Mouse (Mus musculus) erythroblast, embryonic 14.5 days (primary cell): ENCODE results near the gene Hoxa13. TPM values are rescaled to one million over a fixed set of nuclear protein-coding genes. Genes with fewer than 3 reads are reported as not detected.

Experiments used
- H3K27me3 ChIP-seq: 2 replicates; pipeline ENCODE4 v1.6.1; 2012; ENCODE audit warnings: inconsistent platforms; ENCODE audit not compliant: control insufficient read depth
- H3K36me3 ChIP-seq: 2 replicates; pipeline ENCODE4 v1.6.1; 2012; ENCODE audit warnings: mild to moderate bottlenecking, inconsistent platforms; ENCODE audit not compliant: control insufficient read depth
- H3K4me1 ChIP-seq: 2 replicates; pipeline ENCODE4 v1.6.1; 2012; ENCODE audit warnings: inconsistent platforms; ENCODE audit not compliant: control insufficient read depth
- H3K4me3 ChIP-seq: replicated peaks from 2 replicates; pipeline ENCODE3; 2012; ENCODE audit warnings: moderate library complexity, mild to moderate bottlenecking, inconsistent platforms
- H3K9me3 ChIP-seq: 2 replicates; pipeline ENCODE4 v1.6.1; 2012; ENCODE audit warnings: low read length, inconsistent platforms, mixed read lengths; ENCODE audit not compliant: control insufficient read depth
- GATA1 ChIP-seq: IDR thresholded peaks from 2 replicates; pipeline ENCODE4 v1.6.1; 2012; ENCODE audit warnings: low read length, inconsistent platforms, mixed read lengths
- TAL1 ChIP-seq: IDR thresholded peaks from 3 replicates; pipeline ENCODE4 v1.6.1; 2012; ENCODE audit warnings: low read length, inconsistent platforms, mixed read lengths
- polyA plus RNA-seq: library from polyadenylated mRNA; stranded (reverse); fragments of >175 nt; gene quantifications from 2 replicates; pipeline ENCODE4 v1.2.3, GENCODE M21; 2012

Hoxa13 gene
- polyA plus RNA-seq, 1 experiment = not detected

GRCm38 (mm10) chr6:52265306-52265912 is 4.7 kb upstream of the Hoxa13 start:
- Histone ChIP-seq H3K36me3 (no peaks in the 10 kb centered on the region), H3K4me3 (no peak overlapping the region), H3K9me3 (no peaks in the 10 kb centered on the region; the same call in 1 of the 2 replicates), H3K4me1 (no peaks in the 10 kb centered on the region), H3K27me3 (peaks cover 99% of the 10 kb centered on the region)
- TF ChIP-seq TAL1 (no peak), GATA1 (no peak)

GRCm38 (mm10) chr6:52264106-52264790 is 3.6 kb upstream of the Hoxa13 start:
- Histone ChIP-seq H3K36me3 (no peaks in the 10 kb centered on the region), H3K4me3 (no peak overlapping the region), H3K9me3 (peaks cover 2% of the 10 kb centered on the region; the same call in 1 of the 2 replicates), H3K27me3 (peaks cover 100% of the 10 kb centered on the region), H3K4me1 (no peaks in the 10 kb centered on the region)
- TF ChIP-seq TAL1 (no peak), GATA1 (no peak)

- H3K27me3 ChIP-seq = peaks cover 100% of the 10 kb centered on the region
- peaks cover 2% of the 10 kb centered on the region; the same call in 1 of the 2 replicates for H3K9me3 ChIP-seq
- TF ChIP-seq GATA1 (no peak), TAL1 (no peak)
- H3K4me1 ChIP-seq = no peaks in the 10 kb centered on the region
- H3K4me3 ChIP-seq = no peak overlapping the region
- no peaks in the 10 kb centered on the region for H3K36me3 ChIP-seq
Observed at GRCm38 (mm10) chr6:52263321-52263585, 2.6 kb upstream of the Hoxa13 start.

GRCm38 (mm10) chr6:52262463-52263320 is 2.0 kb upstream of the Hoxa13 start:
- H3K27me3 ChIP-seq = peaks cover 100% of the 10 kb centered on the region
- TF ChIP-seq GATA1 (no peak), TAL1 (no peak)

GRCm38 (mm10) chr6:52261751-52262462 is 1.2 kb upstream of the Hoxa13 start:
- Histone ChIP-seq H3K27me3 (peaks cover 100% of the 10 kb centered on the region), H3K36me3 (no peaks in the 10 kb centered on the region), H3K4me1 (no peaks in the 10 kb centered on the region)

More at GRCm38 (mm10) chr6:52262463-52263320, 2.0 kb upstream of the Hoxa13 start:
- H3K9me3 ChIP-seq = peaks cover 2% of the 10 kb centered on the region; the same call in 1 of the 2 replicates
- H3K4me1 ChIP-seq = no peaks in the 10 kb centered on the region
- H3K4me3 ChIP-seq = no peak overlapping the region
- no peaks in the 10 kb centered on the region for H3K36me3 ChIP-seq

GRCm38 (mm10) chr6:52259811-52260261 is 844 bp downstream of the Hoxa13 start:
- H3K27me3 ChIP-seq = peaks cover 99% of the 10 kb centered on the region
- H3K4me3 ChIP-seq = no peak overlapping the region
- peaks cover 2% of the 10 kb centered on the region; the same call in 1 of the 2 replicates for H3K9me3 ChIP-seq
- H3K4me1 ChIP-seq = no peaks in the 10 kb centered on the region
- no peaks in the 10 kb centered on the region for H3K36me3 ChIP-seq
- TF ChIP-seq GATA1 = no peak
- TF ChIP-seq TAL1 = no peak

More at GRCm38 (mm10) chr6:52261751-52262462, 1.2 kb upstream of the Hoxa13 start:
- no peak overlapping the region for H3K4me3 ChIP-seq
- TF ChIP-seq TAL1 (no peak), GATA1 (no peak)
- H3K9me3 ChIP-seq = peaks cover 2% of the 10 kb centered on the region; the same call in 1 of the 2 replicates

GRCm38 (mm10) chr6:52259081-52259790 is 1.4 kb downstream of the Hoxa13 start:
- TF ChIP-seq TAL1 (no peak), GATA1 (no peak)
- no peaks in the 10 kb centered on the region for H3K4me1 ChIP-seq
- no peaks in the 10 kb centered on the region for H3K36me3 ChIP-seq
- peaks cover 99% of the 10 kb centered on the region for H3K27me3 ChIP-seq
- peaks cover 2% of the 10 kb centered on the region; the same call in 1 of the 2 replicates for H3K9me3 ChIP-seq
- H3K4me3 ChIP-seq = no peak overlapping the region

- TF ChIP-seq GATA1 (no peak), TAL1 (no peak)
- peaks cover 99% of the 10 kb centered on the region for H3K27me3 ChIP-seq
- H3K36me3 ChIP-seq = no peaks in the 10 kb centered on the region
- H3K9me3 ChIP-seq = peaks cover 2% of the 10 kb centered on the region; the same call in 1 of the 2 replicates
- no peak overlapping the region for H3K4me3 ChIP-seq
- H3K4me1 ChIP-seq = no peaks in the 10 kb centered on the region
Observed at GRCm38 (mm10) chr6:52256956-52257355, 3.7 kb downstream of the Hoxa13 start.
